Mouse (Mus musculus) liver, embryonic 12.5 days (tissue): ENCODE measurements around the gene Krt15. TPM values are rescaled to one million over a fixed set of nuclear protein-coding genes. Genes with fewer than 3 reads are reported as not detected.

Experiments used
- ATAC-seq: fragments of 200-750 bp; cut with Nextera tagmentation; 2 replicates; pipeline ENCODE4 v1.8.0; 2017; ENCODE audit warnings: moderate number of reproducible peaks, mild to moderate bottlenecking, moderate library complexity
- H3K27ac ChIP-seq: fragments of 300-500 bp; sonication (generic); 2 replicates; pipeline ENCODE4 v1.5.1; 2016; ENCODE audit warnings: mild to moderate bottlenecking
- H3K27me3 ChIP-seq: fragments of 300-500 bp; sonication (generic); replicated peaks from 2 replicates; pipeline ENCODE4 v1.6.1; 2016; ENCODE audit warnings: mild to moderate bottlenecking, moderate library complexity
- H3K36me3 ChIP-seq: fragments of 300-500 bp; sonication (generic); 2 replicates; pipeline ENCODE4 v1.6.1; 2016; ENCODE audit warnings: mild to moderate bottlenecking, moderate library complexity
- H3K4me1 ChIP-seq: fragments of 300-500 bp; sonication (generic); 2 replicates; pipeline ENCODE4 v1.6.1; 2016
- H3K4me2 ChIP-seq: fragments of 300-500 bp; sonication (generic); 2 replicates; pipeline ENCODE4 v1.6.1; 2016; ENCODE audit warnings: mild to moderate bottlenecking, moderate library complexity
- H3K4me3 ChIP-seq: fragments of 300-500 bp; sonication (generic); 2 replicates; pipeline ENCODE4 v1.5.1; 2016; ENCODE audit warnings: mild to moderate bottlenecking, moderate library complexity
- H3K9ac ChIP-seq: fragments of 300-500 bp; sonication (generic); 2 replicates; pipeline ENCODE4 v1.6.1; 2016; ENCODE audit warnings: mild to moderate bottlenecking, moderate library complexity
- H3K9me3 ChIP-seq: fragments of 300-500 bp; sonication (generic); replicated peaks from 2 replicates; pipeline ENCODE4 v1.6.1; 2016; ENCODE audit warnings: mild to moderate bottlenecking, moderate library complexity
- WGBS: fragments of 180-500 bp; shearing (Covaris S2); methylation state at CpG from one replicate; pipeline ENCODE4 v1.1.7; 2016; ENCODE audit not compliant: insufficient replicate concordance; 5-methylcytosine and 5-hydroxymethylcytosine counted together
- polyA plus RNA-seq: library from polyadenylated mRNA; unstranded; fragments of >200 nt; fragmentation: Nextera tagmentation; extraction: Ambion mirVana; gene quantifications from 2 replicates; pipeline ENCODE4 v1.2.1, GENCODE M21; 2016

Gene Krt15
- polyA plus RNA-seq, 1 experiment from 2014 or later, result 0.36 TPM

DNA sequence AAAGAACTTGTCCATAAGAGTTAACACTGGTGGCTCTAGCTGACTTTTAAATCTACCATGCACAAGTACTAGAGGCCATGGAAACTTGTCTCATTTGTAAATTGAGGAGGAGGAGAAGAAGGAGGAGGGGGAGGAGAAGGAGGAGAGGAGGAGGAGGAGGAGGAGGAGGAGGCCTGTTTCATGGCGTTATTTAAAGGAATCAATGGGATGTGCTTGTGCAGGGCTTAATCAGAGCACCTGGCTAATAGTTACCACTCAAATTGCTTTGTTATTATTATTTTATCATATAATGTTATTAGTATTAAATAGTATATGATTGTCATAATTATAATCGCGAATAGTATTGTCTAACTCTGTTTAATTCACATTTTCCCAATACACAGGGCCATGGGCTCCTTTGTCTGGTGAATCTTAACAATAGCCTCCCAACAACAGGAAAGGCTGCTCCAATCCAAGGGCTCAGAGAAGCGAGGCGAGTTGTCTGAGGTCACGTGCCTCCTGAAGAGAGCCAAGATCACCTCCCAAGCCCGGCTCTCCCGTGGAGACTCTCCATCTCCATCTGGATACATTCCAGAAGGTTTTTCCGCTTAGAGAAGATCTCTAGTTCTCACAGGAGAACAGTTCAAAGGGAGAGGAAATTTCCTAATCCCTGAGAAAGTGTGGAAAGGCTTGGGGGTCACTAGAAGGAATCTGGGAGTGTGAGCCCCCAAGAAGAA is 13.0 kb upstream of the Krt15 start, which contains the start of gene Krt19:
Gene Krt19 (minus strand): TSS at position 51 of the 716 bp plus-strand sequence.
- no peak within 1 kb of the TSS for H3K27ac ChIP-seq

DNA sequence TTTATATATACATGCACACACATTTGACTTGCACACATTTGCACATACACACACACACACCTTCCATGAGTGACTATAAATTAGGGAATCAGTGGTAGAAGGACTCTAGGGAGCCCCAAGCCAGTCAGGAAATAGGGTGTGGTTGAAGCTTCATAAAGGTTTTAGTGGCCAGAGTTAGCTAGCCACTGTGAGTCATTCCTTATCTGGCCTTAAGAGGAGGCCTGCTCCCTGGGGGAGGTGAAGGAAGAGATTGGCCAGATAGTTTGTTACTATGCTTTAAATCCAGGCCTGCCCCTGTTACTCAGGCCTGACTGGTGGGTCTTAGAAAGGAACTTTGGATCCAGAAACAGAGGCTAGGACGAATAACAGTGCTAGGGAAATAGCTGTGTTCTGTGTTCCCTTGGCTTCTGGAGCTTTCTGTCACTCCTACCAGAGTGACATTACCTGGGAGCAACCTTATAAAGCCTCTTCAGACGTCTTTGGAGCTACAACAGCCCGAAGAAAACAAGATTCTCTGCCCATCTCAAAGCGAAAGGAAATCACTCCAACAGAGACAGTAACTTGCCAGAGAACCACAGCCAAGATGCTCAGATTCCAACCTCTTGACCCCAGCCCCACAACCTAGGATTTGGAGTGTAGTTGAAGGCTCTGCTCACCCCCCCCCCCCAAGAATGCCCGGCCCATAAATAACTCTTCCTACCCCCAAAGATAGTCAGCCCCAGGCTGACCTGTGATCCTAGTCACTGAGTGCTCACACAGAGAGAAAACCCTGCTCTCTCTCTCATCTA is 12.0 kb upstream of the Krt15 start:
- no peaks in the 10 kb centered on the region for H3K36me3 ChIP-seq
- no peak for ATAC-seq
- 44% methylated on average over 5 of the region's 5 CpGs for WGBS
- no peak overlapping the region for H3K27ac ChIP-seq
- no peak overlapping the region for H3K4me3 ChIP-seq
- no peak overlapping the region for H3K9ac ChIP-seq
- H3K4me1 ChIP-seq, result no peaks in the 10 kb centered on the region; the same call in 1 of the 2 replicates
- H3K9me3 ChIP-seq, result no peaks in the 10 kb centered on the region
- H3K4me2 ChIP-seq, result no peak overlapping the region
- peaks cover 41% of the 10 kb centered on the region for H3K27me3 ChIP-seq

More for the DNA sequence above, 13.0 kb upstream of the Krt15 start, which contains the start of gene Krt19:
- Histone ChIP-seq H3K27me3 (peaks cover 40% of the 10 kb centered on the region), H3K9ac (no peak within 1 kb of the TSS), H3K9me3 (no peaks in the 10 kb centered on the region), H3K4me2 (no peak within 1 kb of the TSS), H3K4me1 (no peaks in the 10 kb centered on the region; the same call in 1 of the 2 replicates), H3K4me3 (no peak within 1 kb of the TSS), H3K36me3 (no peaks in the 10 kb centered on the region)
- no peak for ATAC-seq
- WGBS, result 39% methylated on average over 9 of the region's 9 CpGs

DNA sequence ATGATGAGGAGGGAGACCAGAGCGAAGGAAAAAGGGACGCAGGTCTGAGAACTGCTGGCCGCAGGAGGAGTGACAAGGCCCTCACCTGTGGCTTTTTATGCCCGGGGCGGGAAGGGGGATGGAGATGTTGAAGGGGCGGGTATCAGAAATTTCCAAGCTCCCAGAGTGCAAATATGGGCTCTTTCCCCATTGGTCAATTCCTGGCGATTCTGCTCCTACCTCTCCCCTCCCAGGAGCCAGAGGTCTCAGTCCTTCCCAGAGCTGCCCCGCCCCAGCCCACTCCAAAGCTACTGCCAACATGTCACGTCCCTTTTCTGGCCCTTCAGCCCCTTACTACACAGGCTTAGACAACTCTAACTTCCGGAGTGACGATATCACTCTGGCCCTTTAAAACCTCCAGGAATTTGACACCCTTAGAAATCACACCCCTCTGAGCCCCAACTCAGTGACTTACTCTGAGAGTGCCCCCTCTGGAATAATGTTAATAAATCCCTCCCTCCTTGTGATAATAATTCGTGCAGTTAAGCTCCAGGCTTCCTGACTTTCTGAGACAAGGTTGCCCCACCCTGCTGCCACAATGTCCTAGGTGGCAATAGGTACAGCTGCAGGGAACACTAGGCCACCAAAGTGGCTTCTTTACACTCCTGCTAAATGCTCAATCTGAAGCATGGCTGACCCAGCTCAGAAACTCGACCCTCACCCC is 10.3 kb upstream of the Krt15 start:
- Histone ChIP-seq H3K36me3 (no peaks in the 10 kb centered on the region), H3K4me3 (peak overlapping the region; percentile 17; the same call in 1 of the 2 replicates), H3K4me2 (peak overlapping the region; percentile 47), H3K27ac (no peak overlapping the region), H3K9ac (no peak overlapping the region), H3K27me3 (peaks cover 41% of the 10 kb centered on the region), H3K9me3 (no peaks in the 10 kb centered on the region), H3K4me1 (no peaks in the 10 kb centered on the region; the same call in 1 of the 2 replicates)
- ATAC-seq, result no peak
- WGBS, result 4% methylated on average over 13 of the region's 13 CpGs

DNA sequence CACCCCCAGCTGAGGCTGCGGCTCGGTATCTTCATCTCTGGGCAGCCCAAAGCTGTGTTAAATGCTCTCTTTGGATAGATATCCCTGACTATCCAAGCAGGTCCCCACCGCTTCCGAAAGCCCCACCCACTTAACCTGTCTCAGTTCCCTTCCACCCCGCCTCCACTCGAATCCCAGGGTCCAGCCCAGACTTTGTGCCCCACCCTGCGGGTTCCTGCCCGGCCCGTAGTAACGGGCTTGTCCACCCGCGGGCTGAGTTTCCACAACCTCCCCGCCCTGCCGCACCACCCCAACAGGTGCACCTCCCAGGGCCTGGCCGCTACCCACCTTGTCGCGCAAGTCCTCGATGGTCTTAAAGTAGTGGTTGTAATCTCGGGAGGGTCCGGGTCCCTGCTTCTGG is 9.4 kb upstream of the Krt15 start:
- Histone ChIP-seq H3K27me3 (peaks cover 41% of the 10 kb centered on the region), H3K4me3 (peak overlapping the region; percentile 17), H3K4me2 (peak overlapping the region; percentile 47), H3K27ac (no peak overlapping the region), H3K9ac (no peak overlapping the region), H3K36me3 (no peaks in the 10 kb centered on the region), H3K4me1 (no peaks in the 10 kb centered on the region; the same call in 1 of the 2 replicates), H3K9me3 (no peaks in the 10 kb centered on the region)
- WGBS, result 3% methylated on average over 20 of the region's 20 CpGs
- no peak for ATAC-seq

DNA sequence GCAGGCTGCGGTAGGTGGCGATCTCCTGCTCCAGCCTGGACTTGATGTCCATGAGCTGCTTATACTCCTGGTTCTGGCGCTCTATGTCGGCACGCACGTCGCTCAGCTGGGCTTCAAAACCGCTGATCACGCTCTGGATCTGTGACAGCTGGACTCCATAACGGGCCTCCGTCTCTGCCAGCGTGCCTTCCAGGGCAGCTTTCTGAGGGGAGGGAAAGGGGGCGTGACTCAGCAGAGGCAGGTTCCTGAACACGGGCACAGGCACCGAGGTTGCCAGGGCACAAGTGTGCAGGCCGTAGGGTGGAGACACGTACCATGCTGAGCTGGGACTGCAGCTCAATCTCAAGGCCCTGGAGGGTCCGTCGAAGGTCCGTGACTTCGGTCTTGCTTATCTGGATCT is 5.2 kb upstream of the Krt15 start:
- H3K27ac ChIP-seq, result no peak overlapping the region

DNA sequence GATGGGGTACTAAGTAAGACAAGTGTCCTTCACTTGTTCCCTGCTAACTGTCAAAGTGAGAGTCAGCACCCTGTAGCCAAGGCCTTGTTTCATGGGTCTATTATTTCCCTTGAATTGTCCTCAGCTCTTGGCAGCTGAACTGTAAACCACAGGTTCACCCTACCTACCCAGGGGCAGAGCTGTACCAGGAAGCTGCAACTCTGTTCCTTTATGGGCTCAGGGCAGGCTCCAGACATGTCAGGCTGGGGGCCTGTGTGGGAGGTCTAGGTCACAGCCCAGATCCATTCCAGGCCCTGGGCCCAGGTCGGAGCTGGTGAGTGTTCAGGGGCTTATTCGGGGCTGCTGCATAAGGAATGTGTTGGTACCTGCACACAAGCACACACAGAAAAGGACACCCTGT is 3.7 kb upstream of the Krt15 start:
- WGBS, result 57% methylated on average over 2 of the region's 2 CpGs
- H3K36me3 ChIP-seq, result no peaks in the 10 kb centered on the region
- H3K27me3 ChIP-seq, result peaks cover 8% of the 10 kb centered on the region
- H3K4me2 ChIP-seq, result no peak overlapping the region
- no peak for ATAC-seq
- no peak overlapping the region for H3K27ac ChIP-seq
- no peak overlapping the region for H3K9ac ChIP-seq
- H3K9me3 ChIP-seq, result no peaks in the 10 kb centered on the region
- no peaks in the 10 kb centered on the region for H3K4me1 ChIP-seq
- no peak overlapping the region for H3K4me3 ChIP-seq

More for the DNA sequence above, 5.2 kb upstream of the Krt15 start:
- no peak for ATAC-seq
- H3K4me3 ChIP-seq, result no peak overlapping the region
- no peaks in the 10 kb centered on the region for H3K9me3 ChIP-seq
- peaks cover 23% of the 10 kb centered on the region for H3K27me3 ChIP-seq
- no peak overlapping the region for H3K4me2 ChIP-seq
- no peaks in the 10 kb centered on the region for H3K36me3 ChIP-seq
- H3K9ac ChIP-seq, result no peak overlapping the region
- H3K4me1 ChIP-seq, result no peaks in the 10 kb centered on the region; the same call in 1 of the 2 replicates
- WGBS, result 82% methylated on average over 21 of the region's 21 CpGs

DNA sequence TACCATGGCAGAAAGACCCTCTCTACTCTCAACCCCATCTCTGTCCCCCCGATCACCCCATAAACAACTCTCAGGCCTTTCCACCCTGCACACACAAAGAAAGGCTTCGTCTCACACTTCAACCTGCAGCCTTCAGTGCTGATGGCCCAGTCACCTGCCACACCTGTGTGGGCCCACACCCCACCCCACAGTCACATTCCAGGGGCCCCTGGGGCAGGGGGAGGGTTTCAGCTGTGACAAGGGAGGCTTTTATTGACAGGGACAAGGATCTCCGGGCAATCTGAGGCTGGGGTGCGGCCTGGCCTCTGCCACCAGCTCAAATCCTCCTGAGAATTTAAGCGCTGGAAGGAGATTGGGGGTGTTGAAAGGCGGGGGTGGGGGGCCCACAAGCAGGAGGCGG is 3.1 kb upstream of the Krt15 start:
- no peak for ATAC-seq
- no peaks in the 10 kb centered on the region for H3K4me1 ChIP-seq
- H3K27ac ChIP-seq, result no peak overlapping the region
- no peak overlapping the region for H3K4me3 ChIP-seq
- H3K9ac ChIP-seq, result no peak overlapping the region
- H3K27me3 ChIP-seq, result peaks cover 2% of the 10 kb centered on the region
- H3K36me3 ChIP-seq, result no peaks in the 10 kb centered on the region
- no peak overlapping the region for H3K4me2 ChIP-seq
- 53% methylated on average over 7 of the region's 7 CpGs for WGBS
- H3K9me3 ChIP-seq, result no peaks in the 10 kb centered on the region

- Histone ChIP-seq H3K4me3 (no peak overlapping the region), H3K36me3 (no peaks in the 10 kb centered on the region), H3K9me3 (no peaks in the 10 kb centered on the region), H3K4me1 (no peaks in the 10 kb centered on the region), H3K9ac (no peak overlapping the region), H3K4me2 (no peak overlapping the region), H3K27ac (no peak overlapping the region), H3K27me3 (no peaks in the 10 kb centered on the region; the same call in 1 of the 2 replicates)
- no peak for ATAC-seq
- WGBS, result 63% methylated on average over 5 of the region's 5 CpGs
Measured at GRCm38 (mm10) chr11:100137693-100138092, 2.0 kb upstream of the Krt15 start.

- ATAC-seq, result no peak
- Histone ChIP-seq H3K27ac (no peak overlapping the region), H3K9me3 (no peaks in the 10 kb centered on the region), H3K4me2 (no peak overlapping the region), H3K4me3 (no peak overlapping the region), H3K27me3 (no peaks in the 10 kb centered on the region; the same call in 1 of the 2 replicates), H3K36me3 (no peaks in the 10 kb centered on the region), H3K4me1 (no peaks in the 10 kb centered on the region), H3K9ac (no peak overlapping the region)
- 22% methylated on average over 5 of the region's 5 CpGs for WGBS
Measured at GRCm38 (mm10) chr11:100136559-100136958, 831 bp upstream of the Krt15 start.

GRCm38 (mm10) chr11:100124901-100125300 is 10.8 kb downstream of the Krt15 start:
- WGBS, result 67% methylated on average over 7 of the region's 7 CpGs
- no peaks in the 10 kb centered on the region for H3K4me1 ChIP-seq
- no peak for ATAC-seq
- no peak overlapping the region for H3K9ac ChIP-seq
- no peaks in the 10 kb centered on the region for H3K9me3 ChIP-seq
- H3K27me3 ChIP-seq, result no peaks in the 10 kb centered on the region
- H3K4me3 ChIP-seq, result no peak overlapping the region
- H3K27ac ChIP-seq, result no peak overlapping the region
- H3K4me2 ChIP-seq, result no peak overlapping the region
- no peaks in the 10 kb centered on the region for H3K36me3 ChIP-seq

GRCm38 (mm10) chr11:100121466-100121865 is 14.3 kb downstream of the Krt15 start, which contains the start of gene Krt13:
Gene Krt13, minus strand, starts transcription at chr11:100121566.
- Histone ChIP-seq H3K9ac (no peak within 1 kb of the TSS), H3K4me1 (no peaks in the 10 kb centered on the region), H3K4me3 (no peak within 1 kb of the TSS), H3K27me3 (no peaks in the 10 kb centered on the region), H3K4me2 (no peak within 1 kb of the TSS), H3K27ac (no peak within 1 kb of the TSS), H3K9me3 (no peaks in the 10 kb centered on the region), H3K36me3 (no peaks in the 10 kb centered on the region)
- ATAC-seq, result no peak
- WGBS, result 62% methylated on average over 3 of the region's 3 CpGs
